Mouse (Mus musculus) kidney, embryonic 16.5 days (tissue): ENCODE data around the gene Pam16. TPM values are rescaled to one million over a fixed set of nuclear protein-coding genes. Genes with fewer than 3 reads are reported as not detected.
A peak's percentile ranks its signal among the peaks of the same experiment; 100 is the strongest.

Source experiments
- ATAC-seq: fragments of 200-750 bp; cut with Nextera tagmentation; 2 replicates; pipeline ENCODE4 v1.8.0; 2017; ENCODE audit warnings: moderate TSS enrichment; ENCODE audit not compliant: low FRiP score, low TSS enrichment
- H3K27ac ChIP-seq: fragments of 300-500 bp; sonication (generic); 2 replicates; pipeline ENCODE4 v1.5.1; 2014; ENCODE audit warnings: low read length
- H3K27me3 ChIP-seq: fragments of 300-500 bp; sonication (generic); 2 replicates; pipeline ENCODE4 v1.6.1; 2014; ENCODE audit warnings: low read length, control low read depth, mixed read lengths; ENCODE audit not compliant: insufficient read depth
- H3K36me3 ChIP-seq: fragments of 300-500 bp; sonication (generic); 2 replicates; pipeline ENCODE4 v1.6.1; 2014; ENCODE audit warnings: low read length, control low read depth, mixed read lengths; ENCODE audit not compliant: insufficient read depth
- H3K4me1 ChIP-seq: fragments of 300-500 bp; sonication (generic); 2 replicates; pipeline ENCODE4 v1.6.1; 2014; ENCODE audit warnings: low read length, control low read depth, mixed read lengths; ENCODE audit not compliant: insufficient read depth
- H3K4me2 ChIP-seq: fragments of 300-500 bp; sonication (generic); replicated peaks from 2 replicates; pipeline ENCODE4 v1.6.1; 2014; ENCODE audit warnings: low read depth, low read length
- H3K4me3 ChIP-seq: fragments of 300-500 bp; sonication (generic); 2 replicates; pipeline ENCODE4 v1.5.1; 2014; ENCODE audit warnings: mild to moderate bottlenecking, low read length
- H3K9ac ChIP-seq: fragments of 300-500 bp; sonication (generic); replicated peaks from 2 replicates; pipeline ENCODE4 v1.6.1; 2014; ENCODE audit warnings: low read length
- H3K9me3 ChIP-seq: fragments of 300-500 bp; sonication (generic); 2 replicates; pipeline ENCODE4 v1.6.1; 2016; ENCODE audit warnings: low read length, control low read depth
- WGBS: fragments of 180-500 bp; shearing (Covaris S2); extraction: QIAGEN DNeasy Blood & Tissue Kit; methylation state at CpG from one replicate; pipeline ENCODE4 v1.1.7; 2014; 5-methylcytosine and 5-hydroxymethylcytosine counted together
- polyA plus RNA-seq: library from polyadenylated mRNA; unstranded; fragments of >200 nt; fragmentation: Nextera tagmentation; extraction: Ambion mirVana; gene quantifications from 2 replicates; pipeline ENCODE4 v1.2.1, GENCODE M21; 2015

Gene Pam16
- polyA plus RNA-seq, 1 experiment from 2014 or later, result 80.4 TPM

GRCm38 (mm10) chr16:4597296-4597695 lies 27.5 kb downstream of the Pam16 start:
- Histone ChIP-seq H3K9me3 (no peaks in the 10 kb centered on the region), H3K27me3 (no peaks in the 10 kb centered on the region), H3K4me3 (peak overlapping the region; percentile 88), H3K27ac (peak overlapping the region; percentile 48), H3K4me1 (peaks cover 84% of the 10 kb centered on the region), H3K36me3 (no peaks in the 10 kb centered on the region), H3K4me2 (peak overlapping the region; percentile 91), H3K9ac (peak overlapping the region; percentile 45; the same call in 1 of the 2 replicates)
- ATAC-seq, result no peak
- 58% methylated on average over 6 of the region's 7 CpGs for WGBS

GRCm38 (mm10) chr16:4596836-4597235 lies 28.0 kb downstream of the Pam16 start:
- H3K9me3 ChIP-seq, result no peaks in the 10 kb centered on the region
- H3K4me2 ChIP-seq, result peak overlapping the region; percentile 91
- peak overlapping the region; percentile 96 for H3K9ac ChIP-seq
- H3K27ac ChIP-seq, result peak overlapping the region; percentile 96
- peaks cover 2% of the 10 kb centered on the region; the same call in 1 of the 2 replicates for H3K36me3 ChIP-seq
- peaks cover 82% of the 10 kb centered on the region for H3K4me1 ChIP-seq
- peak overlapping the region; percentile 88 for H3K4me3 ChIP-seq
- ATAC-seq, result no peak
- H3K27me3 ChIP-seq, result no peaks in the 10 kb centered on the region
- 61% methylated on average over 2 of the region's 2 CpGs for WGBS

GRCm38 (mm10) chr16:4596141-4596728 lies 28.6 kb downstream of the Pam16 start:
- peak overlapping the region; percentile 88 for H3K4me3 ChIP-seq
- H3K4me2 ChIP-seq, result peak overlapping the region; percentile 91
- ATAC-seq, result 0 out of 2 replicates have a peak, but pooled peaks have one; percentile 17
- peak overlapping the region; percentile 96 for H3K27ac ChIP-seq
- H3K9me3 ChIP-seq, result no peaks in the 10 kb centered on the region
- H3K4me1 ChIP-seq, result peaks cover 77% of the 10 kb centered on the region
- H3K36me3 ChIP-seq, result peaks cover 3% of the 10 kb centered on the region; the same call in 1 of the 2 replicates
- no peaks in the 10 kb centered on the region for H3K27me3 ChIP-seq
- WGBS, result 14% methylated on average over 2 of the region's 3 CpGs
- H3K9ac ChIP-seq, result peak overlapping the region; percentile 96

GRCm38 (mm10) chr16:4595527-4595963 lies 29.2 kb downstream of the Pam16 start:
- Histone ChIP-seq H3K4me2 (peak overlapping the region; percentile 91), H3K27me3 (no peaks in the 10 kb centered on the region), H3K9ac (peak overlapping the region; percentile 96), H3K9me3 (no peaks in the 10 kb centered on the region), H3K4me1 (peaks cover 70% of the 10 kb centered on the region), H3K36me3 (peaks cover 6% of the 10 kb centered on the region), H3K27ac (peak overlapping the region; percentile 96), H3K4me3 (peak overlapping the region; percentile 88)
- 1% methylated on average over 5 of the region's 5 CpGs for WGBS
- ATAC-seq, result peak; percentile 33

- Histone ChIP-seq H3K27ac (peak overlapping the region; percentile 96), H3K9ac (peak overlapping the region; percentile 96), H3K4me1 (peaks cover 64% of the 10 kb centered on the region), H3K4me2 (peak overlapping the region; percentile 91), H3K27me3 (no peaks in the 10 kb centered on the region), H3K4me3 (peak overlapping the region; percentile 88), H3K36me3 (peaks cover 10% of the 10 kb centered on the region), H3K9me3 (no peaks in the 10 kb centered on the region)
- ATAC-seq, result peak; percentile 11; the same call in 1 of the 2 replicates
- WGBS, result under 1% methylated on average over 31 of the region's 52 CpGs
Measured at GRCm38 (mm10) chr16:4594814-4595526, 29.8 kb downstream of the Pam16 start.

GRCm38 (mm10) chr16:4593971-4594813 lies 30.6 kb downstream of the Pam16 start, which contains the start of gene Glis2:
Gene Glis2 (plus strand): TSS chr16:4594713.
- Histone ChIP-seq H3K4me3 (peak within 1 kb of the TSS; percentile 88), H3K4me1 (peaks cover 58% of the 10 kb centered on the region), H3K4me2 (peak within 1 kb of the TSS; percentile 91), H3K36me3 (peaks cover 10% of the 10 kb centered on the region), H3K9ac (peak within 1 kb of the TSS; percentile 96), H3K9me3 (no peaks in the 10 kb centered on the region), H3K27ac (peak within 1 kb of the TSS; percentile 96), H3K27me3 (no peaks in the 10 kb centered on the region)
- WGBS, result 0% methylated on average over 20 of the region's 74 CpGs
- ATAC-seq, result peak; percentile 88

- peak overlapping the region; percentile 96 for H3K27ac ChIP-seq
- no peaks in the 10 kb centered on the region for H3K27me3 ChIP-seq
- H3K9me3 ChIP-seq, result no peaks in the 10 kb centered on the region
- WGBS, result 14% methylated on average over 32 of the region's 32 CpGs
- H3K36me3 ChIP-seq, result peaks cover 10% of the 10 kb centered on the region
- peak overlapping the region; percentile 91 for H3K4me2 ChIP-seq
- peak overlapping the region; percentile 96 for H3K9ac ChIP-seq
- H3K4me1 ChIP-seq, result peaks cover 48% of the 10 kb centered on the region
- 0 out of 2 replicates have a peak, but pooled peaks have one; percentile 5 for ATAC-seq
- peak overlapping the region; percentile 88 for H3K4me3 ChIP-seq
Measured at GRCm38 (mm10) chr16:4592909-4593875, 31.6 kb downstream of the Pam16 start.

- 95% methylated on average over 9 of the region's 9 CpGs for WGBS
- Histone ChIP-seq H3K4me1 (peaks cover 33% of the 10 kb centered on the region), H3K4me3 (no peak overlapping the region), H3K9ac (no peak overlapping the region), H3K36me3 (peaks cover 10% of the 10 kb centered on the region), H3K9me3 (no peaks in the 10 kb centered on the region), H3K27ac (no peak overlapping the region), H3K27me3 (no peaks in the 10 kb centered on the region), H3K4me2 (no peak overlapping the region)
- no peak for ATAC-seq
Measured at GRCm38 (mm10) chr16:4590236-4590635, 34.6 kb downstream of the Pam16 start.
